Mouse (Mus musculus) heart, embryonic 14.5 days (tissue): ENCODE results near the gene Pithd1. TPM values are rescaled to one million over a fixed set of nuclear protein-coding genes. Genes with fewer than 3 reads are reported as not detected.

Source experiments
- ATAC-seq: fragments of 200-750 bp; cut with Nextera tagmentation; 2 replicates; pipeline ENCODE4 v1.8.0; 2017; ENCODE audit warnings: low read depth, moderate TSS enrichment; ENCODE audit not compliant: insufficient number of reproducible peaks, insufficient read depth, low FRiP score
- H3K27ac ChIP-seq, 2 experiments: fragments of 200-500 bp in 1 of 2; fragments of 300-500 bp in 1 of 2; sonication (generic) in 1 of 2; replicated peaks in 1 of 2; 2 replicates each; pipeline ENCODE4 v1.5.1; 2012 to 2014; ENCODE audit warnings: low read depth in 2 of 2, low read length in 2 of 2, control low read depth in 1 of 2, mild to moderate bottlenecking in 1 of 2, mixed read lengths in 1 of 2; ENCODE audit not compliant: control insufficient read depth in 1 of 2, insufficient read depth in 1 of 2
- H3K27me3 ChIP-seq: fragments of 300-500 bp; sonication (generic); 2 replicates; pipeline ENCODE4 v1.6.1; 2014; ENCODE audit warnings: mild to moderate bottlenecking, low read length, control low read depth; ENCODE audit not compliant: control insufficient read depth, insufficient read depth
- H3K36me3 ChIP-seq: fragments of 300-500 bp; sonication (generic); 2 replicates; pipeline ENCODE4 v1.6.1; 2014; ENCODE audit warnings: mild to moderate bottlenecking, control low read depth, low read length, mixed read lengths; ENCODE audit not compliant: control insufficient read depth, insufficient read depth
- H3K4me1 ChIP-seq, 2 experiments: fragments of 200-500 bp in 1 of 2; fragments of 300-500 bp in 1 of 2; sonication (generic) in 1 of 2; 2 replicates each; pipeline ENCODE4 v1.6.1; 2012 to 2014; ENCODE audit warnings: low read length in 2 of 2, control low read depth in 1 of 2, mixed read lengths in 1 of 2; ENCODE audit not compliant: control insufficient read depth in 2 of 2, insufficient read depth in 2 of 2
- H3K4me2 ChIP-seq: fragments of 300-500 bp; sonication (generic); 2 replicates; pipeline ENCODE4 v1.6.1; 2014; ENCODE audit warnings: mild to moderate bottlenecking, low read length
- H3K4me3 ChIP-seq, 2 experiments: fragments of 200-500 bp in 1 of 2; fragments of 300-500 bp in 1 of 2; sonication (generic) in 1 of 2; 2 replicates each; pipeline ENCODE4 v1.5.1; 2012 to 2014; ENCODE audit warnings: low read length in 2 of 2, mild to moderate bottlenecking in 2 of 2, control low read depth in 1 of 2, low read depth in 1 of 2, moderate library complexity in 1 of 2; ENCODE audit not compliant: control insufficient read depth in 1 of 2, insufficient read depth in 1 of 2
- H3K9ac ChIP-seq: fragments of 300-500 bp; sonication (generic); 2 replicates; pipeline ENCODE4 v1.6.1; 2014; ENCODE audit warnings: mild to moderate bottlenecking, low read length
- H3K9me3 ChIP-seq: fragments of 300-500 bp; sonication (generic); 2 replicates; pipeline ENCODE4 v1.6.1; 2016; ENCODE audit warnings: low read length, control low read depth; ENCODE audit not compliant: control insufficient read depth
- WGBS: fragments of 180-500 bp; shearing (Covaris S2); extraction: QIAGEN DNeasy Blood & Tissue Kit; methylation state at CpG from one replicate; pipeline ENCODE4 v1.1.7; 2014; 5-methylcytosine and 5-hydroxymethylcytosine counted together
- polyA plus RNA-seq: library from polyadenylated mRNA; unstranded; fragments of >200 nt; fragmentation: Nextera tagmentation; extraction: Ambion mirVana; gene quantifications from 2 replicates; pipeline ENCODE4 v1.2.1, GENCODE M21; 2014

The Pithd1 gene
- polyA plus RNA-seq, 1 experiment from 2014 or later = 40.2 TPM

GRCm38 (mm10) chr4:136027416-136028131, 40.5 kb upstream of the Pithd1 start:
- 69% methylated on average over 8 of the region's 8 CpGs for WGBS
- H3K9ac ChIP-seq = no peak overlapping the region
- H3K4me1 ChIP-seq = peaks cover 5 to 12% of the 10 kb centered on the region in 2 experiments; a peak in 3 of 4 replicates
- no peak for ATAC-seq
- H3K27ac ChIP-seq = no peak overlapping the region
- H3K4me3 ChIP-seq = no peak overlapping the region
- no peaks in the 10 kb centered on the region for H3K9me3 ChIP-seq
- no peaks in the 10 kb centered on the region for H3K27me3 ChIP-seq
- H3K36me3 ChIP-seq = no peaks in the 10 kb centered on the region
- no peak overlapping the region for H3K4me2 ChIP-seq

GRCm38 (mm10) chr4:136025350-136025749, 38.3 kb upstream of the Pithd1 start:
- WGBS = 71% methylated on average over 1 of the region's 1 CpGs
- no peak for ATAC-seq

GRCm38 (mm10) chr4:136022924-136023323, 35.9 kb upstream of the Pithd1 start:
- Histone ChIP-seq H3K9me3 (no peaks in the 10 kb centered on the region), H3K4me1 (peaks cover 2 to 12% of the 10 kb centered on the region in 2 experiments), H3K4me3 (no peak overlapping the region), H3K36me3 (no peaks in the 10 kb centered on the region), H3K4me2 (no peak overlapping the region), H3K27ac (no peak overlapping the region), H3K9ac (no peak overlapping the region), H3K27me3 (no peaks in the 10 kb centered on the region)
- whole genome bisulfite sequencing = 92% methylated on average over 9 of the region's 9 CpGs
- ATAC-seq = no peak

More at GRCm38 (mm10) chr4:136025350-136025749, 38.3 kb upstream of the Pithd1 start:
- Histone ChIP-seq H3K4me3 (no peak overlapping the region), H3K27me3 (no peaks in the 10 kb centered on the region), H3K36me3 (no peaks in the 10 kb centered on the region), H3K4me2 (no peak overlapping the region), H3K9ac (no peak overlapping the region), H3K9me3 (no peaks in the 10 kb centered on the region), H3K4me1 (peaks cover 2 to 4% of the 10 kb centered on the region in 2 experiments), H3K27ac (no peak overlapping the region)

- 2% methylated on average over 32 of the region's 48 CpGs for WGBS
Observed at GRCm38 (mm10) chr4:136021549-136022047, 34.5 kb upstream of the Pithd1 start, which contains the start of gene Eloa. Gene Eloa, minus strand, starts transcription at chr4:136021763.

GRCm38 (mm10) chr4:136020743-136021548, 33.9 kb upstream of the Pithd1 start:
- Histone ChIP-seq H3K27me3 (no peaks in the 10 kb centered on the region), H3K4me2 (peak overlapping the region; percentile 95), H3K36me3 (no peaks in the 10 kb centered on the region), H3K27ac (peak overlapping the region; percentile 22 to 85), H3K9me3 (no peaks in the 10 kb centered on the region), H3K4me3 (peak overlapping the region; percentile 83 to 97), H3K4me1 (peaks cover 2 to 12% of the 10 kb centered on the region in 2 experiments; a peak in 3 of 4 replicates), H3K9ac (peak overlapping the region; percentile 96)
- under 1% methylated on average over 62 of the region's 62 CpGs for WGBS
- peak; percentile 68 for ATAC-seq

More at GRCm38 (mm10) chr4:136021549-136022047, 34.5 kb upstream of the Pithd1 start, which contains the start of gene Eloa:
- peak within 1 kb of the TSS; percentile 22 to 85 for H3K27ac ChIP-seq
- peak within 1 kb of the TSS; percentile 83 to 97 for H3K4me3 ChIP-seq
- no peaks in the 10 kb centered on the region for H3K27me3 ChIP-seq
- peak within 1 kb of the TSS; percentile 96 for H3K9ac ChIP-seq
- H3K4me2 ChIP-seq = peak within 1 kb of the TSS; percentile 95
- H3K9me3 ChIP-seq = no peaks in the 10 kb centered on the region
- H3K36me3 ChIP-seq = no peaks in the 10 kb centered on the region
- ATAC-seq = peak; percentile 99
- peaks cover 2 to 12% of the 10 kb centered on the region in 2 experiments; a peak in 3 of 4 replicates for H3K4me1 ChIP-seq

- H3K4me3 ChIP-seq = no peak overlapping the region
- peaks cover 33% of the 10 kb centered on the region for H3K36me3 ChIP-seq
- H3K9me3 ChIP-seq = no peaks in the 10 kb centered on the region
- 66% methylated on average over 3 of the region's 3 CpGs for WGBS
- no peak for ATAC-seq
- H3K27me3 ChIP-seq = no peaks in the 10 kb centered on the region
- peaks cover 2 to 12% of the 10 kb centered on the region in 2 experiments; a peak in 3 of 4 replicates for H3K4me1 ChIP-seq
- H3K9ac ChIP-seq = no peak overlapping the region
- H3K4me2 ChIP-seq = no peak overlapping the region
- no peak overlapping the region for H3K27ac ChIP-seq
Observed at GRCm38 (mm10) chr4:136016059-136016602, 29.1 kb upstream of the Pithd1 start.

GRCm38 (mm10) chr4:136010586-136010985, 23.5 kb upstream of the Pithd1 start:
- H3K4me3 ChIP-seq = no peak overlapping the region
- H3K36me3 ChIP-seq = peaks cover 84% of the 10 kb centered on the region
- no peak for ATAC-seq
- H3K9me3 ChIP-seq = no peaks in the 10 kb centered on the region
- WGBS = 92% methylated on average over 4 of the region's 4 CpGs
- no peak overlapping the region for H3K4me2 ChIP-seq
- no peak overlapping the region for H3K27ac ChIP-seq
- no peaks in the 10 kb centered on the region for H3K4me1 ChIP-seq
- H3K27me3 ChIP-seq = no peaks in the 10 kb centered on the region
- no peak overlapping the region for H3K9ac ChIP-seq
